Mouse (Mus musculus): Measurements from ENCODE around the gene Vdr.

Gene Vdr

DNA sequence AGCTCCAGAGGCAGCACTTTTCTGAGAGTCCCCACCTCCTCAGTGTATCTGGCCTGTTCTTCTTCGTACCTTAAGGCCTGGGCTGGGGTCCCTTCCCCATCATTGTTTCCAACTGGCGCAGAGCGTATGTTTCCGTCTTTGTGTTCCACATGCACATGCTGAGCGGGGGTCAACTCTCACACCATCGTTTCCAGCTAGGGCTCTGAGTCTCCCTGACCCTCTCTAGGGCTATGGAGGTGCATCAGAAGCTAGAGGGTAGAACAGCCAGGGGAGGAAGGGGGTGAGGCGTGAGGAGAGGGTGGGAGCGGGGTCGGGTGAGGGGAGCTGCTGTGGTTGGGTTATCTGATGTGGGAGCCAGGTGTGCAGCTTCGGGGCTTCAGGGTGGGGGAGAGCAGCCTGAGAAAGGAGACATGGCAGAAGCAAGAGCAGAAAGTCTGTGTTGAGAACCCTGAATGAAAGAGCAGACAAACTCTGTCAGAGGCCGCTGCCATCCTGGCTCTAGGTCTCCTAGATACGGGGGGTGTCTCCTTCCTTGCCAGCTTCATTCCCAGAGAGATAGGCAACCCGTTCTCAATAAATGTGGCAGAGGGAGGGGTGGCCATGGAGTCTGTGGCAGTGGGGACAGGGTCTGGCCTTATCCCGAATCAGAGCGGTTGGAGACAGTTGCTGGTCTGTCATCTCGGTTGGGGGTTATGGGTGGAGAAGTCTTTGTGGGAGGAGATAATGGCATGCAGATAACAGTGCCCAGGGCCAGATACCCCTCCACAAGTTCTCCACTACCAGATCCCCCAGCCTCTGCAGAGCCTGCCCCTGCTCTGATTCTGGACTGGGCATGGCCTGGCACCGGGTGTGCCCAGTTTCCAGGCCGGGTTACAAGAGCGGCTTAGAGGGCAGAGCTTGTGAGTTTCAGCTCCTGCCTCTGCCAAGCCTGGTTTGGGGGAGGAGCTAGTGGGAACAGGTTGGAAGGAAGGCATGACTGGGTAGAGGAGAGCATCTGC, 66.1 kb downstream of the Vdr start, which contains the start of gene Hdac7:
Gene Hdac7, minus strand, starts transcription at position 466 of the 998 bp plus-strand sequence.
- peak; percentile 87 for DNase-seq

DNA sequence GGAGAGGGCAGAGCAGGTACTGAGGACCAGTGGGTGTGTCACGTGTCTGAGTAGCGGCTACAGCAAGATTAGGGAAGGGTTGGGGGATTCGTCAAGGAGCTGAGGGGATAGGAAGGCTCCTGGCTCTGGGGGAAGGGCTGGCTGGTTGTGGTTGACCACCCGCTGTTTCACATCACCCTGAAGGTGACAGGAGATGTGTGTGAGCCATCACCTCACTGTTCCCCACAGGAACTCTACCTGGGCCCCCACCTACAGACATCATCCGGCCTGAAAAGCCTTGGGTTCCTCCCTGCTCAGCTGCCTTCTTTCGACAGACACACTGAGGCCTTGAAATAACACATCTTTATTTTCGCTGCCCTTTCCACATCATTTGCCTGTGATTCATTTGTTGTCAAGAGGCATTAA, 67.2 kb downstream of the Vdr start:
- DNase-seq: peak; percentile 68

DNA sequence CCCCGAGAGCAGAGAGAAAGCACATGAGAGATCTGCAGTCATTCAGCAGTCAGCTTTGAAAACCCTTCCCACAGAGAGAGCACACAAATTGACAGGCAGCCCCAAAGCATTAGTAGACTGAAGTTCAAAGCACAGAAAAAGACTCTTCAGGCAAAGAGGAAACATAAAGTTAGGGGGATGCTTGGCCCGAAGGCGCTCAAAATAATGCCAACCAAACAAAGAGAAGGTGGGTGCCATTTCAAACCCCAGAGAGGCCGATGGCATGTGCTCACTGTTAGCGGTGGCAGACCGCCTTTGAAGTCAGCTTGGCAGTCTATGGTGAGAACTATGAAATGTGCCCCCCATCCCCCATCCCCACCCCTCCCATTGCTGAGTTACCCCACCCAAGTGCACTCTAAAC, 68.4 kb downstream of the Vdr start:
- DNase-seq: peak; percentile 73

DNA sequence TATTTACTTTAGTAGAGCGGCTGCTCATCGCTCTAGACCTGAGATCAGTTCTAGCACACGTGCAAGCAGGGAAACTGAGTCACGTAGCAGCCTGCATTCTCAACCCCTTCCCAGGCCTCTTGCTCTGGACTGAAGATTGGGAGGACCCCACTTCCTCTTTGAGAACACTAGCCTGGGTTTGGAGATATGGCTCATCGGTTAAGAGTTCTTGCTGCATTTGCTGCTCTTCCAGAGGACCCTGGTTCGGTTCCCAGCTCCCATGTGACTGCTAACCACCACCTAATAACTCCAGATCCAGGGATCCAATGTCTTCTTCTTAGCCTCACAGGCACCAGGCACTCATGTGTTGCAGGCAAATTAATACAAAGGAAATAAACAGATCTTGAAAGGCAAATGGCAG, 69.0 kb downstream of the Vdr start:
- no peak for DNase-seq

DNA sequence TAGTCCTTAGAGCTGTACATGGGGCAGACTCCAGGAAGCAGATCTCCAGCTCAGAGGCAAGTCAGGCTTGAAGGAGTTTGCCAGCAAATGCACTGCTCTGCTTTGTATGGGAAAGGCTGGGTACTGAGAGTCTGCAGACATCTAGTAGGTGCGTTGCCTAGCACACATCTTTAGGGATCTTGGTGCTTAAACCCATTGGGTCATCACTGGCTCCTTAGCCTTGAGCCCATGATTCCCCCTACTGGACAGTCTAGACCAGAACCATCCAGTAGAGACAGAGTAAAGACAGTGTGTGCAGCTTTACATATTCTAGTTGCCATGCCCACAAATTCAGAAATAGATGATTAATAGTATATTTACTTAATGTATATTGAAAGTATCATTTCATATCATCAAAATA, 69.6 kb downstream of the Vdr start:
- no peak for DNase-seq

DNA sequence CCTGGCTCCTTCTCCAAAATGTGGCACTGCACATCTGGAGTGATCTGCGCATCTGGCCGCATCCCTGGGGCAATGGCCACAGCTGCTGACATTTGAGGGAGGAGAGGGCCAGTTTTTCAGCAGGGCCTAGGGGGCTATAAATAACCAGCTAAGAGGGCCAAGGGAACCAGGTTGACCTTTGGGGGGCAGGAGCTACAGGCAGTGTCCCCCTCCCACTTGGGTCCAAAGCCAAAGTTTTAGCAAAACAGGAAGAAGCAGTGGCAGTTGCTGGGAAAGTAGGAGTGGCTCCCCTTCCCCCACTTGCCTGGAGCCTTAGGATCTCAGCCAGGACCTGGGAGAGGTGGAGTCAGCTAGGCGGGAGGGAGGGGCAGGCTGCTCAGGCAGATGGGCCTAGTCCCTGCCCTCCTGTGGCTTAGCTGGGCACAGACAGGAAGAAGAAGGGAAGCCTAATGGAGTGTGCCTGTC, 70.4 kb downstream of the Vdr start:
- peak; percentile 51 for DNase-seq

DNA sequence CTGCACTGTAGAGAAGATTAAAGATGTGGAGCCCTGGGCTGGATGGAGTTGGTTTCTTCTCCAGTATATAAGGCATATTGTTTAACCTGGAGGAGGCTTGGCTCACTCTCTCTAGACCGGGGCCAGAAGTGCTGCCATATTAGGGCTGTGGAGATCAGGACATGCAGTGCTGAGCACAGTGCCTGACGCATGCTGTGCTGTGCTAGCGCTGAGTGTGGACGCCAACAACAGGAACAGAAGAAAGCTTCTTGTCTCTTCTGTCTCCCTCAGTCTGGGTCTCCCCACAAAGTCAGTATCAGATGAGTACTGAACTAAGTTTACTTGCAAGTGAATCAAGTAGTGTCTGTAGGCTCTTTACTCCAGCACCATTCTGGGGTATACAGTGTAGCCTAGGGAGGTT, 71.0 kb downstream of the Vdr start:
- peak; percentile 40 for DNase-seq

DNA sequence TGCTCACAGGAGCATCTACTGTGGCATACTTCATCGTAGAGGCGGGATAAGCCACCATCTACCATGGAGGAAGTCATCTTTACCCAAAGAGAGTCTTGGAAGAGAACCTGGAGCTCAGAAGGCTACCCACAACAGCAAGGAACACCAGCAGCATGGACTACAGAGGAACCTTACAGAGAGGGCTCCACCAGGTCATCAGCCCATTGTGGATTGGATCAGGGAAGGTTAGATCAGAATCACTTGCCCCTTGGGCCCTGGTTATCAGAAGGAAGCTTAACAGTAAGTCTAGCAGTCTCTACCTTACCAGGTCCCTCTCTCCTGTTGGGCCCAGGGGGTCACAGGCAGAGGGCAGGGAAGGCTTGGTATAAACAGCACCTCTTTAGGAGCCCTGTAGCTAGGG, 71.4 kb downstream of the Vdr start:
- DNase-seq: no peak

DNA sequence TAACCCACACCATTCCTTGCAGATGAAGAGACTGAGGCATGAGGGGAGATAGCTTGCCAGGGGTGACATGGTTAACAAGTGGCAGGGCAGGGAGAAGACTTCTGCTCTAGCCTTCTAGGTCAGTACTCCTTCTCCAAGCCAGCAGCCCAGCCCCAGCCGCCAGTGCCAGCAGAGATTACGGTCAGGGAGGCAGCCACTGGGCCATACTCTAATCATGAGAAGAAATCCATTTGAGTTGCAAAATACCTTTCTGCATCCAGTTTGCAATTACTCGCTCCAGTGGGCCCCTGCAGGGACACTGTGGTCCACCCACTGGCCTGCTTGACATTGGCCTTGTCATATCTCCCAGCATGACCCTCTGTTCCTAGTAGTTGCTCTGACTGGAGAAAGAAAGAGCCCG, 72.0 kb downstream of the Vdr start:
- peak; percentile 39 for DNase-seq

DNA sequence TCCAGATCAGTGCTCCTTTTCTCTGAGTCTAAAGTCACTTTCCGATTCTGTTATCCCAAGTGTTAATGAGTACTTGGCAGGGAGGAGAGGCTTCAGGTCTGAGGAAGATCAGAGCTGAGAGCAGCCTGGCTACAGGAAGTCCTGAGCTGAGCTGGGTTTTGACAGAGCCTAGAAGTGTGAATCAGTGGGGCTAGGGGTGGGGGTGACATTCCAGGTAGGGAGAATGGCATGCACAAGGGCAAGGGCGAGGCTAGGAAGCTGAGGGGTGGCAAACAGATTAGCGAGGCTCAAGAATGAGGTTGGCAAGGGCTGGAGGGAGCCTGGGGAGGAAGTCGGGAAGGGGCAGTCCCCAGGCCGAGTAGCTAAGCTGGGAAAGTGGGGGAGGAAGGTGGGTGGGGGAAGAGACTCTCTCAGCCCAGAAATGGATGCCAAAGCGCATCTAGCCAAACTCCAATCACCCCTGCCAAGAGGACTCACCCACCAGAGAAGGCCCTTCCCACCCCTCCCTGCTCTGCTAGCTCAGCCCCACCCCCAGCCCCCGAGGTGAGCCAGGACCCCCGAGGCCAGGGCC, 72.9 kb downstream of the Vdr start:
- DNase-seq: peak; percentile 60

DNA sequence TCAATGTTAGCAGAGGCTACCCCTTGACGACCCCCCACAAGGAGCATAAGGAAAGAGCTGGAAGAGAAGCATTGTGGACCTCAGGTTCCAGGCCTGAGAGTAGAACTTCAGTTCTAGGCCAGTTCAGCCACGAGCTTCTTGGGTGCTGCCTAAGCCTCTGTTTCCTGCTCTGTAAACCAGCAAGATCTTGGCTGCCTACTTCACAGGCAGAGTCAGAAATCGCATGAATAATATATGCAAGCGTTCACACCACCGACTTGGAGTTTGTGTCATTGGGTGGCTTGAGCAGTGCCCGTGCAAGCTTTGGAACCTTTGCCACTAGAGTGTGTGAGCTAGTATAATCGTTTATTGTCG, 73.6 kb downstream of the Vdr start:
- no peak for DNase-seq

DNA sequence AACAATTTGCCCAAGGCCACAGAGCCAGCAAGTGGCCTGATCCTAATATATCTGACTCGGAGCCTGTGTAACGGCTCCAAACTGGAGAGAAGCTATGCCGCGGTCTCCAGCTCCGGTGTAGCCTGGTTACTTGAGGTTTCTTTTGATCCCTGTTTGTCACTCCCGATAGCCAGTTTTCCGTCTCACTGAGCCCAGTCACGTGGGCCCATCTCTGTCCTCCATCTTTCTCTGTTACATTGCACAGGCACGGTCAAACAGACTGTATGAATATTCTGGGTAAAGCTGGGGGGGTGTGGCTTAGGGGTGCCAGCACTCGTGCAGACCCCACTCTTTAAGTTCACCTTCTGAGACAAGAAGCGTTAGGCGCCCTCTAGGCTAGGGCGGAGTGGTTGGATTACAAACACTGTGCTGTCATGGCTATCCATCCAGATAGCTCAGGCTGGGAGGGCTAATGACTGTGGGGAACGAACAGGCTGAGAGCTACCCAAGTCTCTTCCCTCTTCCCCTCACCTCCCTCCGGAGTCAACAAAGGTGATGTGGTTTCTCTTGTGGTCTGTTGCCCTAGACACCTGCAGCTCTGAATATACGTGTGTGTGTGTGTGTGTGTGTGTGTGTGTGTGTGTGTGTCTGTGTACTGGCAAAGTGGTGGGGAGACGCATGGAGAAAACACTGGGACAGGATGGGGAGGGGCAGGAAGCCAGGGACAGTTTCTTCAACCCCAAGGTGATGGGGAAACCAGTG, 74.1 kb downstream of the Vdr start:
- DNase-seq: peak; percentile 73

DNA sequence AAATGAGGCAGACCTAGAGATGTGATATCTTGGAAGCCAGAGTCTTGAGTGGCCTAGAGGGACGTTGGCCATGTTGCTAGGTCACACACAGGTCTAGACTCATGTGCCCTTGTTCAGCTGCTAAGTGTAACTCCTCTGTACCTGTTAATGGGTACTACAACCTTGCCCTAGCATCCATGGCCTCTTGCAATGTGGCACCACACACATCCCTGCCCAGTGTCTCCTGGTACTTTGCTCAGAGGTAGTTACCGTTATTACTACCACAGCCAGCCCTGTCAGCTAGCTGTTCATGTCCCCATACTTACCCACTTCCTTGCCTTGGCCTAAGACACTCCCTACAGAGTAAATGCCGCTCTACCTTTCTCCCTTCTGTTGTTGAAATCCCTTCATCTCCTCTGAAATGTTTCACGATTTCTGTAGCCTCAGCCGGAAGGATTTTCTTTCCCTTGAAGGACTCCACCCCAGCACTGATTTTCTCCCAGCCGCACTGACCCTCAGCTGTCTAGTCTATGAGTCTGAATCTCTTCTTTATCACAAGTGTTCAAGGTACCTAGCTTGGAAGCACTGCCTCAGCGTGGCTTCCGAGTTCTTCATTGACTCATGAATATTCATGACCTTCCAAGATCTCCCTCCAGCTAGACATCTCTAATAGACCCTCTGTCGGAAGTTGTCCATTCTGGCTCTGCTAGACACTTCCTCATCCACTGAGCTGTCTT, 77.5 kb downstream of the Vdr start:
- DNase-seq: peak; percentile 44

DNA sequence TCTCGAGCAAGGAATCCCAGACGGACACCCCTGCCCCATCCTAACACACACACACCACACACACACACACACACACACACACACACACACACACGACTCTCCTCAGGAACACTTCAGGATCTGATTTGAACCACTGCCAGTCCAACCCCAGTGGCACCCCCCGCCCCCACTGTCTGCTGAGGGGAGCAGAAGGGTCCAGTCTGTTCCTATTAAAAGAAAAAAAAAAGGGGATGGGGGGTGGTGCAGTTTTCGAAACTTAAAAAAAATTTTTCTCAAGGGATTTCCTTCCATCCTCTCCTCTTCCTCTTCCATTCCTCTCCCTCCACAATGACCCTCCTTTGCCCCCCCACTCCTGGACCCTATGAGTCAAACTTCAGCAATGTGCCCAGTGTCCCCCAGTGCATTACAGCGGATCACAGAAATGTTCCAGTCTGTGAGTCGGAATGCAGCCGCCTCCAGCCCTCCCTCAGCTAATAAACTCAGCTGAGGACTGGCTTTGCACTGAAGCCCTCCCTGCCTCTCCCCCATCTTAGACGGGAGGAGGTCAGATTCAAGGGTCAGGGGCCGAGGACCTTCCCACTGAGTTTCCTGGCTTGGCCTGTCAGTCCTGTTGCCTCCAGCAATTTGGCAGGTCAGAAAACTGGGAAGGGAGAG, 78.3 kb downstream of the Vdr start:
- DNase-seq: peak; percentile 66

DNA sequence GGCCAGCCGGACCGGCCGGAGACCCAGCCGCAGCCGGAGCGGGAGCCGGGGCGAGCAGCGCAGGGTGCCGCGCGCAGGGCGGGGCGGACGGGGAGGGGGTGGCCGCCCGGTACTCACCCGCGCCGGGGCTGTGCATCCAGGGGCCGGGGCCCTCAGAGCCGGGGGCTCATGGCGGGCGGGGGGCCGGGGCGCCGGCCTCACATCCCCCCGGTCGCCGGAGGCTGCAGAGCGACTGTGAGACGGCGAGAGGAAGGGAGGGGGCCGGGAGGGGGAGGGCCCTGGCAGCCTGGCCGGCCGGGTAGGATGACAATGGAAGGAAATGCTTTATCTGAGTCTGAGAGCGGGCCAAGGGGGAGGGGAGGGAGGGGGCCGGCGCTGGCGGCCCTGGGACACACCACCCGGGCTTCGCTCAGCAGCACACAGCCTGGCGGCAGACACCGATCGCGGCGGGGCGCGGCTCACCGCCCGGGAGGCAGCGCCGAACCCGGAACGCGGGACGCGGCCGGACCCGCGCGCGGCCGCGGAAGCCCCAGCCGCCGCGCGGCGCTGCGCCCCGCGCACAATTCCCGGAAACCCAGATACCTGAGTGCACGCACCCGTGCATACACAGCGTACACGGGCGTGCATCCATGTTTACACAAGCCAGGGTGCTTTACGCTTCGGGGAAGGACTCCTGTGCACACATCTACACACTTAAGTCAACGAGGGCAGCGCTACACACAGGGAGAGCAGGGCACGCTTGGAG, 79.0 kb downstream of the Vdr start:
- peak; percentile 76 for DNase-seq

DNA sequence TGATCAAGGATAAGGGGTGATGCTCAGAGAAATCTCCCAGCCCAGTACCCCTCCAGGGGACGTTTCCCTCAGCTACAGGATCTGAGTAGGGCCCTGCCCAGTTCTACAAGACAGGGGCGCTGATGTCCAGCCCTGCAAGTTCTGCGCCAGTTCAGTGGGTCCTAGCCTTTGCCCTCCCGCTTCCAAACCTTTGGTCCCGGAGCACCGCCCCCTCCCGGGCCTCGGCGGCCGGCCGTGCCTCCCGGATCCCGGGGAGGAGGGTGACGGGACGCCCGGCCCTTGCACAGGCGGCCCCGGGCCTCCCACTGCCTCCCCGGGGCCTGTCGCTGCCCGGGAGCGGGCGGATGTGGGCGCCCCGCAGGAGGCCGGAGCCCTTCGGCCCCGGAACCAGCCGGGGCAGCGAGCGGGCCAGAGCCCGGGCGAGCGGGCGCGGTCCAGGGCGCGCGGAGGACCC, 79.6 kb downstream of the Vdr start:
- peak; percentile 71 for DNase-seq

DNA sequence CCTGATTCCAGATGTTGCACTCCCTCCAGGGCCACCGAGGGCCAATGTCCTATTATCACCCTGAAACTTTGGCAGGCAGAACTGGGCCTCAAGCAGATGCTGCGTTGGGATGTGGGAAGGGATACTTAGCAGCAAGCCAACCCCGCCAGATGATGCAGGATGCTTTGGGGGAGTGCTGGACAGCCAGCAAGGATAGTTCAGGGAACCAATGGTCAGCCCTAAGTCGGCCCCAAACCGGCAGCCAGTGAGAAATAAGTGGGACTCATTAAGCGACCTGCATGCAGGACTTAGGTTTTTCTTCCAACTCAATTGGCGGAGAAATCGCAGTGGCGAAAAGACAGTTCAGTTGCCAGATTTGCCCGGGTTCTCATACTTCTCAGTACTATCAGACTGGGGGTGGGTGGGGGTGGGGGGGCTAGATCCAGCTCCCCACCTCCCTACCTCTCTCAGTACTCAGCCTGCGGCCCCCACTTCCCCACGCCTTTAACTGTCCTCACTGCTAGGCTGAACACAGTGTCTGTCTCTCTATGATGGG, 80.1 kb downstream of the Vdr start:
- peak; percentile 42 for DNase-seq

DNA sequence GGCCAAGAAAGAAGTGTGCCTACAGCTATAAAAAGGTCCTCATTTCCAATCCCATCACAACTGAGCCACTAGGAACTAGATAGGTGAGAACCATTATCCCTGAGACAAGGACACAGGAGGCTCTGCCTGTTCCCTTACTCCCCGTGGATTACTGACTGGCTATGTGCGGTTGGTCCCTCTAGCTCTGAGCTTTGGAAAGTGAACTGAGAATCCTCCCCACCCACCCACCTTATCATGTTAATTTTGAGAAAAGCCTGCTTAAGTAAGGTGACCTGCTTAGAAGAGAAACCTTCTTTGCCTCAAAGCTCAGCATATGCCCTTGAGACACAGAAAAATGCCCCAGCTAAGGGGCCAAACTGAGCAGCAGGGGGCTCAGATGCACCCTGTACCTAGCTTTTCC, 81.0 kb downstream of the Vdr start:
- DNase-seq: no peak

DNA sequence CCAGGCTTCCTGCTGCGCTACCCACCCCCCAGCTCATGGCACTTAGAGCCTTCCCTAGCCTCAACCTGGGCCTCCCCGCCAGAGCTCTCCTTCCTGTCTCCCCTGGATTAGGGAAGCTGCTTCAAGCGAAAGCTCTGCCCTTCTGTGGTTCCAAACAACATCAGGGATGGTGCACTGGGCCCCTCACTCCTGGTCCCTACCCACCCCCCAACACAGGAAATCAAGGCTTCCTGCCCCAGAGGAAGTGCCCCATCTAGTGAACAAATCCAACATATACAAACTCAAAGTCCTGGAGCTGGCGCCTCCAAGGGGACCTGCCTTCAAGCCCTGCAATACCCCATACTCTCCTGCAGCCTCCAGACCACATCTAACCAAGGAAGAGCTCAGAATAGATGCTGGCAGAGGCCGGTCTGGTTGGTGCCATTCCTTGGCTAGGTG, 81.5 kb downstream of the Vdr start:
- peak; percentile 63 for DNase-seq

DNA sequence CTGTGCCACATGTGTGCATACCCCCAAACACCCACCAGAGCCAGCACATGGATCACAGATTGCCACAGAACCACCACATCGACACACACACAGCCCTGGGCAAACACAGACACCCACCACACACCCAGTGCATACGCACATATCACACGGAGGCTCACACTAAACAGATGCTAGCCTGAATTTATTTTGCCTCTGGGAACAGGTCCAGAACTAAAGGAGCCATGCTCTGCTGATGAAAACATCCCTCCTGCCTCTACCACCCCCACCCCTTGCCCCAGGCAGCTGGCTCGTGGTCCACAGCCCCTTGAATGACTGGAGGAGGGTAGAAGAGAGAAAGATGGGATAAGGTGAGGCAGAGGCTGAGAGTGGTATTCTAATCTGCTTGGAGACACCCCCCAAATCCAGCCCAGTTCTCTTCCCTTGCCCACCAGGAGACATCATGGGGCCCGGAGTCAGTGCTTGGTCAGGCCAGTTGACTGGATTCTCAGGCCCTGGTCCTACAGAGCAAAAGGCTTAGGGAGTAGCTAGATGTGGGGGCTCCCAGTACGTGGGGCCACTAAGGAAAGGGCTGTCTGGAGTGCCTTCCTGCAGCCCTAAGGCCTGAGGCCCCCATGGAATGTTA, 82.1 kb downstream of the Vdr start:
- DNase-seq: no peak

DNA sequence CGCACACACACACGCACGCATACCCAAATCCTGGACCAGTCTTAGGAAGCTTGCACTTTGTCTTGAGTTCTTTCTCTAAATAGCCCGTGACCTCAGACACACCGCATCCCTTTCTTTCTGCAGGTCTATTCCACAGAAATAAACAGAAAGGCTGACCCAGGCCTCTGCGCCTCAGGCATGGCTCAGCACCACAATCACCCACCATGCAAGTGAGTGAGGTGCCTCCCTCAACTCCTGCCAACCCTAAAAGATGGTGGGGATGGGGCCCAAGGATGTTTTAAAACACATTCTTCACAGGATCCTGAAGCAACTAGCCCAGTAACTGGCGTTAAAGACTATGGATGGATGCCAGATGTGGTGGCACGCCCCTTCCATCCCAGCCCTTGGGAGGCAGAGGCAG, 83.0 kb downstream of the Vdr start:
- DNase-seq: no peak

All from thymus, postnatal 4 days (tissue).